Mouse (Mus musculus) heart, embryonic 16.5 days (tissue): ENCODE results near the gene Saa3. TPM values are rescaled to one million over a fixed set of nuclear protein-coding genes. Genes with fewer than 3 reads are reported as not detected.

Experiments used
- ATAC-seq: fragments of 200-750 bp; cut with Nextera tagmentation; replicated peaks from 2 replicates; pipeline ENCODE4 v1.8.0; 2017; ENCODE audit warnings: moderate number of reproducible peaks; ENCODE audit not compliant: insufficient read depth, low FRiP score; ENCODE audit errors: extremely low read depth
- H3K27ac ChIP-seq: fragments of 300-500 bp; sonication (generic); 2 replicates; pipeline ENCODE4 v1.5.1; 2014; ENCODE audit warnings: mild to moderate bottlenecking, low read length, control low read depth, moderate library complexity
- H3K27me3 ChIP-seq: fragments of 300-500 bp; sonication (generic); 2 replicates; pipeline ENCODE4 v1.6.1; 2014; ENCODE audit warnings: low read length, mixed read lengths; ENCODE audit not compliant: control insufficient read depth, insufficient read depth
- H3K36me3 ChIP-seq: fragments of 300-500 bp; sonication (generic); 2 replicates; pipeline ENCODE4 v1.6.1; 2014; ENCODE audit not compliant: control insufficient read depth, insufficient read depth
- H3K4me1 ChIP-seq: fragments of 300-500 bp; sonication (generic); 2 replicates; pipeline ENCODE4 v1.6.1; 2014; ENCODE audit warnings: low read length, mixed read lengths; ENCODE audit not compliant: control insufficient read depth, insufficient read depth
- H3K4me2 ChIP-seq: fragments of 300-500 bp; sonication (generic); 2 replicates; pipeline ENCODE4 v1.6.1; 2014; ENCODE audit warnings: low read depth, mild to moderate bottlenecking, control low read depth, low read length
- H3K4me3 ChIP-seq: fragments of 300-500 bp; sonication (generic); 2 replicates; pipeline ENCODE4 v1.5.1; 2014; ENCODE audit warnings: mild to moderate bottlenecking, control low read depth, low read length
- H3K9ac ChIP-seq: fragments of 300-500 bp; sonication (generic); 2 replicates; pipeline ENCODE4 v1.6.1; 2014; ENCODE audit warnings: low read length, control low read depth
- H3K9me3 ChIP-seq: fragments of 300-500 bp; sonication (generic); replicated peaks from 2 replicates; pipeline ENCODE4 v1.6.1; 2016; ENCODE audit warnings: low read length; ENCODE audit not compliant: control insufficient read depth
- WGBS: fragments of 180-500 bp; shearing (Covaris S2); extraction: QIAGEN DNeasy Blood & Tissue Kit; methylation state at CpG from one replicate; pipeline ENCODE4 v1.1.7; 2014; 5-methylcytosine and 5-hydroxymethylcytosine counted together
- polyA plus RNA-seq: library from polyadenylated mRNA; unstranded; fragments of >200 nt; fragmentation: Nextera tagmentation; extraction: Ambion mirVana; gene quantifications from 2 replicates; pipeline ENCODE4 v1.2.1, GENCODE M21; 2015

Saa3 gene
- polyA plus RNA-seq, 1 experiment from 2014 or later, result 0.84 TPM

DNA sequence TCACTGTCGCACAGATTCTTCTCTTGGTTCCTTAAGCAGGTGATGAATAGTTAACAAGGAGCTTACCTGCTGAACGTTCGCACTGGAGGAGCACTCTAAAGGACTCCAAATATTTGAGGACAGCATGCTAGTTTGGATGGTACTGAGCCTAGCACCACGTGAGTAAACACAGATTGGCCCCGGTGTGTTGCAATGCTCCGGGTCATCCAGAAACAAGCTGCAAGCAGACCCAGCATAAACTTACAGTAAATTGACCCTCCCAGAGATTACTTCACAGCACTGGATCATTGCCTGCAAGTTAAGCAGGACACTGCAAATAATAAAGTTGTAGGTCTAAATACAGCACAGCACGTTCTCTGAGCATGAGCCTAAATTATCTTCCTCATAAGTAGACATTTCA lies 4.0 kb upstream of the Saa3 start:
- no peak overlapping the region for H3K27ac ChIP-seq
- no peaks in the 10 kb centered on the region for H3K36me3 ChIP-seq
- H3K4me3 ChIP-seq, result no peak overlapping the region
- ATAC-seq, result no peak
- no peaks in the 10 kb centered on the region for H3K9me3 ChIP-seq
- 66% methylated on average over 7 of the region's 7 CpGs for WGBS
- H3K9ac ChIP-seq, result no peak overlapping the region
- no peaks in the 10 kb centered on the region for H3K4me1 ChIP-seq
- no peak overlapping the region for H3K4me2 ChIP-seq
- H3K27me3 ChIP-seq, result peaks cover 3% of the 10 kb centered on the region; the same call in 1 of the 2 replicates

DNA sequence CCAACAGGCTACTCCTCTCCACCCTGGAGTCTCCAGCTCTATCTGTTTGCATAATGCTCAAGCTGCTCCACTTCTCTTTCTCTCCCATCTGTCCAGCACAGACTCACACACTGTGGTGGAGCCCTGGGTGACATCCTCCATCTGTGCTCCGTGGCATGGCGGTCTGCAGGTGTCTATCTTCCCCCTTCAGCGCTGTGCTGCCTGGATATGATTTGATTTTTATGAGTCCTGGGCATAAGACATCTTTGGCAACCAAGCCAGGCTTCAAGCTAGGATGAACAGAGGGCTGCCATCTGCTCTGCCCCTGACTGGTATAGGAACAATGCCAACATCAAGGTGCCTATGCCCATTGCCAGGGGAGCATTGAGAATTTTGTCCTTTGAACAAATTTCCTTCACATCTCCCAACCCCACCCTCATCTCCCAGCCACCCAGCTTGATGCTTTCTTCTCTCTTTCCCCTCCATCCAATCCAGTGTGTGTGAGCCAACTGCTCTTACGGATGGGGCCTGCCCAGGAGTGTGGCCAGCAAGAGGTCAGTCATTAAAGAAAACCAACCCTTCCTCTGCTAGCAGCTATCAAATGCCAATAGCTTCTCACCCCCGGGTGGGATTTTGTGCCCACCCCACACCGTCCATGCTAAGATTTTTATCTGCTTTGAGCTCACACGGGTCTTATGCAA lies 3.2 kb upstream of the Saa3 start:
- H3K4me1 ChIP-seq, result no peaks in the 10 kb centered on the region
- H3K27ac ChIP-seq, result no peak overlapping the region
- no peak overlapping the region for H3K4me3 ChIP-seq
- no peaks in the 10 kb centered on the region for H3K9me3 ChIP-seq
- H3K9ac ChIP-seq, result no peak overlapping the region
- WGBS, result 73% methylated on average over 7 of the region's 7 CpGs
- no peak overlapping the region for H3K4me2 ChIP-seq
- H3K27me3 ChIP-seq, result peaks cover 3% of the 10 kb centered on the region; the same call in 1 of the 2 replicates
- ATAC-seq, result no peak
- H3K36me3 ChIP-seq, result no peaks in the 10 kb centered on the region

DNA sequence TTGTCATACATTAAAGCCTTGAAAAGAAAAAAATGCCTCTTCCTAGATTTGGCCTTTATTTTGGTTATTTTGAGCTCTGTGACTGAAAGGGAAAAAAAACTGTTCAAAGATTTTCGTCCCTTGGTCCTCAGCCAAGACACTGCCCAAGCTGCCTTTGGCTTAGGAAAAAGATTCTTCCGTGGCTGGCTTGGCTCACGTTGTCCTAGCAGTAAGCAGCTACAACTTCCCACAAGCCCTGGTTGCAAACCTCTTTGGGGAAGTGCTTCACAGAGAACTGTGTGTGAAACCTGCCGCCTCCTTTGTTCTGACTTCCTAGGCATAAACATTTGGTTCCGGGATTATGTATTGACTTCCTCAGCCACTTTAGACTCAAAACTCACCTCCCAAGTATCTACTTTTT lies 1.4 kb upstream of the Saa3 start:
- ATAC-seq, result no peak

DNA sequence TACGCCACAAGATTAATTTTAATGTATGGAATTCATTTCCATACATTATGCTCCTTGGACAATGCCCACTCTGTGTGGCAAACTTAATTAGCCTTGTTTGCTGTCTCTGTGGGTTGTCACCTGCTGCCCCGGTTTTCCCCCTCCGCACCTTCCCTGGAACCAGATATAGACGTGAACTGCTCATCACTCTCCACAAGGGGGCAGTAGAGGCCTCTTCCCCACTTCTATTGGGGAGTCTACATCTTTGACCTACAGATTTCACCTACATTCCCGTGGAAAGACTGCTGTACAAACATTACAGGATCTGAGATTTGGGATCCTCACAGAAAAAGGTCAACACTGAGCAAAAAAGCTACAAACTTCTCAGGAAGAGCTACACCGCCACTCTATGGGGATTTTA lies 982 bp downstream of the Saa3 start:
- no peak overlapping the region for H3K4me2 ChIP-seq
- H3K27me3 ChIP-seq, result peaks cover 5% of the 10 kb centered on the region
- no peak for ATAC-seq
- no peaks in the 10 kb centered on the region for H3K36me3 ChIP-seq
- no peak overlapping the region for H3K9ac ChIP-seq
- no peak overlapping the region for H3K4me3 ChIP-seq
- H3K4me1 ChIP-seq, result peaks cover 3% of the 10 kb centered on the region
- H3K9me3 ChIP-seq, result no peaks in the 10 kb centered on the region
- 30% methylated on average over 6 of the region's 6 CpGs for WGBS
- no peak overlapping the region for H3K27ac ChIP-seq

More for the DNA sequence above, 1.4 kb upstream of the Saa3 start:
- Histone ChIP-seq H3K9ac (no peak overlapping the region), H3K4me1 (no peaks in the 10 kb centered on the region), H3K9me3 (no peaks in the 10 kb centered on the region), H3K4me3 (no peak overlapping the region), H3K4me2 (no peak overlapping the region), H3K27me3 (peaks cover 5% of the 10 kb centered on the region), H3K27ac (no peak overlapping the region), H3K36me3 (no peaks in the 10 kb centered on the region)
- 30% methylated on average over 5 of the region's 5 CpGs for WGBS

DNA sequence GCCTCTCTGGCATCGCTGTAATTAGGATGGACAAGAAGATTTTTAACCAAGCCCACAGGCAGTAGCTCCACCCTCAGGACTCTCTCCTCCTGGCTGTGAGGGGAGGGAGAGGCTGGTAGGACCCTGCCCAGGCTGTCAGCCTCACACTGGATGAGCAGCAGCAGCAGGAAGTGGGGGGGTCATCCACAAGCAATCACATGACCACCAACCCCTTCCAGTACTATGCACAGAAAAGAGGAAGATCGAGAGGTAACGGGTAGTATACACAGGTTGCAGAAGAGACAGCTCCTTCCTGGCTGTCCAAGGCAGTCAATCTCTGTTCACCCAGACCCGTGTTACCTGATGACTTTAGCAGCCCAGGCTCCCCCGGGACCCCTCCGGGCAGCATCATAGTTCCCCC lies 3.2 kb downstream of the Saa3 start:
- H3K27ac ChIP-seq, result no peak overlapping the region
- peaks cover 9% of the 10 kb centered on the region for H3K4me1 ChIP-seq
- 48% methylated on average over 6 of the region's 6 CpGs for WGBS
- no peak overlapping the region for H3K4me2 ChIP-seq
- H3K36me3 ChIP-seq, result no peaks in the 10 kb centered on the region
- no peaks in the 10 kb centered on the region for H3K9me3 ChIP-seq
- H3K4me3 ChIP-seq, result no peak overlapping the region
- no peak for ATAC-seq
- H3K9ac ChIP-seq, result no peak overlapping the region
- peaks cover 2% of the 10 kb centered on the region for H3K27me3 ChIP-seq

DNA sequence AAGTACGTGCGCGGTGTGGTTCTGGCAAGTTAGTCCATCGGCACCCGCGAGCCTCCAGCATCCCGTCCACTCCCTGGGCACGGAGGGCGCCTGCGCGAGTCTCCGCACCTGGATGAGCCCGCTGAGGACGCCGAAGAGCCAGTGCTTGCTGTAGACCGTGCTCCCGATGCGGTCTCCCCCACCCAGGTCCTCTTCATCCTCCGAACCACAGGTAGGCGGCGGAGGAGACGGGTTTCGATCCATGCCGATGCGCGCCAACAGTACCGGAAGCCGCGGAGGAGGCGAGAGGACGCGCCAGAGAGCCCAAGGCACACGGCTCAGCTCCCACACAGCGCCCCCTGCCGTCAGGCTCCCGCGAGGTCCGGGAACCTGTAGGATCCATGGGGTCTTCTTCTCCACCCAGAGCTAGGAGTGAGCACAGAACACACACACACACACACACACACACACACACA lies 5.1 kb downstream of the Saa3 start, which contains the start of gene Saal1:
TSS of gene Saal1 (minus strand) at position 291 of the 455 bp plus-strand sequence.
- Histone ChIP-seq H3K27me3 (peaks cover 2% of the 10 kb centered on the region; the same call in 1 of the 2 replicates), H3K4me3 (peak within 1 kb of the TSS; percentile 96), H3K36me3 (peaks cover 8% of the 10 kb centered on the region; the same call in 1 of the 2 replicates), H3K4me2 (peak within 1 kb of the TSS; percentile 72), H3K9ac (peak within 1 kb of the TSS; percentile 96), H3K4me1 (peaks cover 9% of the 10 kb centered on the region), H3K9me3 (no peaks in the 10 kb centered on the region), H3K27ac (peak within 1 kb of the TSS; percentile 67)
- WGBS, result under 1% methylated on average over 38 of the region's 38 CpGs
- peak; percentile 91 for ATAC-seq

DNA sequence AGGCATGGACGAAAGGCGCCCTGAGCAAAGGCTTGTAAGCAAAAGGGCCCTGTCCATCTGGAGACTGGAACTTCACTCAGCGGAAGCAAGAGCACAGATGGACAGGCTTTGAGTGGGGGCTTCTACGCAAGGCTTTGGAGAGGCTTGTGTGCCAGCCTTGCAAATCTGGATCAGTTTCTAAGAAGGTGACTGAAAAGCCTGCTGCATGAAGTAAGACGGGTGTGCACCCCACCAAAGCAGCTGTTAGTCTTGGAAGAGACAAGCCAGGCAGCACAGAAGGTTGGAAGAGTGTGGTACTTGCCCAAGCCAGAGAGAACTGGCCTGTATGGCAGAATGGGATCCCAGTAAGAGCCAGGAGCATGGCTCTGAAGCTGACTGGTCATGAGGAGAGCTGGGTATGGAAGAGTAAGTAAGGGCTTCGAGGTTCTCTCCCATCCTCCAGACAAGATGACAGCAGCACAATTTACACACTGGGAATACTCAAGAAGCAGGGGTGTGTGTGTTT lies 14.9 kb downstream of the Saa3 start:
- Histone ChIP-seq H3K27ac (no peak overlapping the region), H3K36me3 (peaks cover 59% of the 10 kb centered on the region), H3K27me3 (no peaks in the 10 kb centered on the region), H3K4me2 (no peak overlapping the region), H3K4me3 (no peak overlapping the region), H3K4me1 (no peaks in the 10 kb centered on the region), H3K9me3 (no peaks in the 10 kb centered on the region), H3K9ac (no peak overlapping the region)
- WGBS, result 92% methylated on average over 6 of the region's 6 CpGs
- no peak for ATAC-seq

DNA sequence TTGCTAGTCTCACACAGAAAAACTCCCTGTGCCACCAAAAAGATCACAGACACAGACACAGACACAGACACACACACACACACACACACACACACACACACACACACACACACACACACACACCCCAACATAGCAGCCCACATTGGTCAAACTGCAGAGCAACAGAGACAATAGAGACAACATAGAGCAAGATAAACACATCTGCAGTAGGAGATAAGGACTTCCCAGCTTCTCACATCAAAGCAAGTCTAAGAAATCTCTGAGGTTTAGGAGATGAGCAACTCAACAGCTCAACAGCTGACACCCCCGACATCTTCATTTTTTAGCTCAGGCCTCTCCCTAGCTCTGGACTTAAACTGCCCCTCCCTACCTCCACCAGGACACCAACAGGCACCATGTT lies 18.7 kb downstream of the Saa3 start:
- 63% methylated on average over 1 of the region's 1 CpGs for WGBS
- Histone ChIP-seq H3K9me3 (no peaks in the 10 kb centered on the region), H3K27ac (no peak overlapping the region), H3K4me2 (no peak overlapping the region), H3K4me1 (no peaks in the 10 kb centered on the region), H3K9ac (no peak overlapping the region), H3K27me3 (no peaks in the 10 kb centered on the region), H3K36me3 (peaks cover 39% of the 10 kb centered on the region), H3K4me3 (no peak overlapping the region)
- ATAC-seq, result no peak

DNA sequence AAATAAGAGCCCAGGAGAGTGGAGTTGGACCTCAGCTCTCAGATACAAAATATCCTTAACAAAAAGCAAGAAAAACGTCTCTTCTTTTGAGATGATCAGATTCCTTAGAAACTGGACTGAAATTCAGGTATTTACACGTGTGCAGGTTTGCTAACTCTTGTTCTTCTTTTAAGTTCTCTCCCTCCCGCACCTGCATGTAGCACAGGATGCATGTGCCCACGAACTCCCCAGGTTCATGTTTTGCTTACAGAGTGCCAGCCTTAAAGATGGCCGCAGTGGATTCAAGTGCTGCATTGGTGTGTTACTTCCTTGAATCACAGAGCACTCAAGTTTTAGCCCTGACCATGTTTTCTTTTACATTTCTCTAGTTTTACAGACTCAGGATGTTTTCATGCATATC lies 28.7 kb downstream of the Saa3 start:
- H3K27me3 ChIP-seq, result no peaks in the 10 kb centered on the region
- H3K4me2 ChIP-seq, result no peak overlapping the region
- H3K4me1 ChIP-seq, result no peaks in the 10 kb centered on the region
- ATAC-seq, result no peak
- H3K27ac ChIP-seq, result no peak overlapping the region
- no peak overlapping the region for H3K4me3 ChIP-seq
- H3K36me3 ChIP-seq, result peaks cover 13% of the 10 kb centered on the region
- WGBS, result 84% methylated on average over 5 of the region's 5 CpGs
- no peak overlapping the region for H3K9ac ChIP-seq
- 0 out of 2 replicates have a peak, but pooled peaks cover 3% of the 10 kb centered on the region for H3K9me3 ChIP-seq
